Mouse (Mus musculus) layer of hippocampus, adult 9-10 months (tissue): ENCODE data around the gene Gm28047.

Experiments
- DNase-seq: peaks from one replicate; pipeline ENCODE4 v3.0.0; 2022; ENCODE audit warnings: low spot score

Gene Gm28047

DNA sequence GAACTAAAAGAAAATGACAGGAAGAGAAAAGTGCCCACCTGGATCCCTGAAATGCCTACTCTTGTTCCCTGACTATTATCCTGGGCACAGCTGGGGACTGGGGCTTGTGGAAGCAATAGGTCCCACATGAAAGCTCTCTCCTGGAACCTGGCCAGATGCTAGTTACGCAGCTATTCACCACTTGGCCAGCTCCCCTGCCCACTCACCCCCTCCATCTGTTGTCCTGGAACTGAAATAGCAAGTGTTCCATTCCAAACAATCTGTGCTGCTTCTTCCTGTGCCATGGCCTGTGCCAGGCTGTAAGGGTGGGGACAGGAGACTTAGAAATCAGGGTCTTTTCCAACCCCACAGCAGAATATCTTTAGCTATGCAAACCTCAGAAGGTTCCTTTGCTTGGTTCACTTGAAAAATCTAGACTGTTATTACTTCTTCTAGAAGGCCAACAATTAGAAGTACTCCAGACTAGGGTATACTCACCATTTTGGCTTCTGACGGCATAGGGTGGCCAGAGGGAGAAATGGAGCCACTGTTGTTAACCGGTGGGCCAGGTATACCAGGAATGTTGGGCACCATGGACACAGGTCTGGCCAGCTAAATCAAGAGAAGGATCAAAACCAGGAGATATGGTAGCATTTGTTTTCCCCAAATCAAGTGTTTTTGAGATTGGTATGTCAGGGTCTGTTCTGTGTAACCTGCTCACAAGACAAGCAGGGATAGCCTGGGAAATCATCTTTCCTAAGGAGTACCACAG, 78.0 kb downstream of the Gm28047 start:
- DNase-seq, result peak; percentile 91

DNA sequence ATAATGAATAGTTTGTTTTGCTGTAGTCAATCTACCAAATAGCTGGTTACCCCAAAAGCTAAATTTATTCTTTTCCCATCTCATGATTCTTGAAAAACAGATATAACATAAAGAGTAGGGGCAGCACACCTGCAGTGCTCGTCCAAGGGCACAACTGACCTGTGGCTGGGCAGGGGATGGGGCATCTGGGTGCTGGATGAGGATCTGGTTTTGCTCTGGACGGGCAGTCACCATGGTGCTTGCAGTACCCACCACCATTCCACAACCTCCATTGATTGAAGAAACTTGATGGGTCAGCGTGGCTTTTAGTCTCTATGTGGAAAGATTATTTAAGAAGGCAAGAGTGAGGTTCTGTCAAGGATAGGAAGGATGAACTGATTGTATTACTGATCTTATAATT, 78.6 kb downstream of the Gm28047 start:
- no peak for DNase-seq

DNA sequence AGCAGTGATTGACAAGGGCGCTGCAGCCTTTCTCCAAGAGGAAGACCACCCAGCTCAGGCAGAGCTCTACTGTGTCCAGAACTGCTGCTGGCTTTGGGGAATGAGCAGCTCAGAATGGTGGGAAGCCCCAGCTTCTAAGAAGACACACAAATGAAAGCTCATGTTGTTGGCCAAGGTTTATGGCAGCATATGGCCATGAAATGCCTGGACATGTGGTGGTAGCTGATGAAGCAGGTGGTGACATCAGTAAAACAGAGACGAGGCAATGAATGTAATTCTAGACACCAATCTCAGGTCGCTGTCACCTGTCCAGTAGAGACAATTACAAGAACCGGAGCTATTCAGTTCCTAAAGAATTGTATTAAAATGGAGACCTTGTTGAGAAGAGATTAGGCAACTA, 80.1 kb downstream of the Gm28047 start:
- DNase-seq, result peak; percentile 33

DNA sequence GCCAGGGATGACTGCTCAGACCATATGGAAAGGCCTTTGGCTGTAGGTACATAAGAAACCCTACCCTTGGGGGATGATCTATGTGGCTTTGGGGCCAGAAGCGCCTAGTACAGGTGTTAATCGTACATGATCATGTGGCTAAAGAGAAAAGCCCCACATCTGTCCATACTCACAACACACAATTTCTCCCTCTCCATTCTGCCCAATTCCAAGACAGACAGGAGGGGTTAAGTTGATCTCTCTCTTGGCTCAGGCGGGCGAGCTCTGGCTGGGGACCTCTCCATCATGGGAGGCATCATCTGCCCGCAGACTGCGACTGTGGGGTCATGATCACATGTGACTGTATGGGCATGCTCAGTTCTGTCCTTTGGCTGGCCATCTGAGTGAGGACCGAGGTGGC, 90.9 kb downstream of the Gm28047 start:
- no peak for DNase-seq

DNA sequence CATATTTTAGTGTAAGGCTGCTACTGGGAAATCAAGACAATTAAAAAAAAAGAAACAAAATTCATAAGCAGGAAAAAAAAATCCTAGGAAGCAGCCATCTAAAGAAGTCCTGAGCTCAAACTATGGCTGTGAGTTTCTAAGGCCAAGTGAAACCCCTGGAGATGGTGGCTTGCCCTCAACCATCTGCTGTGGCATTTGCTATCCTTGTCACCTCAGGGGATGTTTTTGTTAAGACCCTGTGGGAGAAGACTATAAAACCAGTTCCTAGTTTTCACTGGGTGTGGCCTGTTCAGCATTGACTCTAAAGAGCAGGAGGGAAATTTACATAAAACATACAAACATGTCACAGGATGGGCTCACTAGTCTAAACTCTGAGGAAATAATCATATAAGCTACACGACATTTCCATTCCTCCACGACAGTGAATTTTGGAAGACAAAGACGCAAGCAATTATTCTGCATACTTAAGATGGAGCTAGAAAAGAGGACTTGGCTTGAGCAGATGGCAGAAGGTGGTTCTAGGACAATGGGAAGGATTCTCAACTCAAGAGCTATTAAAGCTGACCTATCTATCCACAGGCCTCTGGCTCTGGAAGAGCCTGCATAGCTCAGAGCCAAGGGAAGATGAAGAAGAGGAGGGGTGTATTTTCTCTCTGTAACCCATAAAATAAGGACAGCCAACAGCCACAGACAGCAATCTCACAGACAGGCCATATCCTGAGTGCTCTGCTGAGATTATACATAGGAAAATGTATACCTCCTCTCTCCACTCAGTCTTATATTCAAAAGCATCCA, 92.6 kb downstream of the Gm28047 start:
- DNase-seq, result no peak

DNA sequence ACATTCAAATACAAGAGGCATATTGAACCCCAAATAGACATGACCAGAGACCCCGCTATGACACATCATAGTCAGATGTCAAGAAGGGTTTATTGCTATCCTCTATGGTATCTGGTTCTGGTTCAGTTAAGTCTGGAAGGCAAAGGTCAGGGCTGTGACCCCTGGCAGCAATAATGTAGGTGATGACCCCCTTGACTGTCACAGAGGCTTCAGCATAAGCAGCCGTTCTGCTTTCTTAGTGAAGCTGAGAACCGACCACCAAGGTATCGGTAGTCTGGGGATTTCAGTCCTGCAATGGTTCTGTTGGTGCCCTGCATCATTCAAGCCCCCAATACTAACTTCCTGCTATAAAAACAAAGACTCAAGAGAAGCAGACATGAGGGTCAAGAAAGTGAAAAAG, 93.3 kb downstream of the Gm28047 start:
- no peak for DNase-seq

DNA sequence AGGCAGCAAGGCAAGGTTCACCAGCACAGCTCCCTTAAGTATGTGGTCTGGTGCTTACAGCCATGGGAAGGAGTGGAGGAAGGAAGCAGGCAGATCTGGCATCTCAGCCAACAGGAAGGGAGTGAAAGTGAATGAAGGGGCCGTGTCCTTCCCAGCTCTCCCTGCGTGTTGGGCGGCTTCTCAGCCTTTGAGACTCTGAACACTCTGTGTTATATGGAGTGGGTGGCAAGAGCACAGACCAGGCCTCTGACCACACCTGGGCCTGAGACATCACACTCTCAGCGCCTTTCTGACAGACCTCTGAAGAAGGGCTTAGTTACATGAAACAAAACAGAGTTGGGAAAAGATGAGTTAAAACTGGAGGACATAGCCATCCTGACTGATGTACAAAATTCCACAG, 94.3 kb downstream of the Gm28047 start:
- DNase-seq, result no peak

DNA sequence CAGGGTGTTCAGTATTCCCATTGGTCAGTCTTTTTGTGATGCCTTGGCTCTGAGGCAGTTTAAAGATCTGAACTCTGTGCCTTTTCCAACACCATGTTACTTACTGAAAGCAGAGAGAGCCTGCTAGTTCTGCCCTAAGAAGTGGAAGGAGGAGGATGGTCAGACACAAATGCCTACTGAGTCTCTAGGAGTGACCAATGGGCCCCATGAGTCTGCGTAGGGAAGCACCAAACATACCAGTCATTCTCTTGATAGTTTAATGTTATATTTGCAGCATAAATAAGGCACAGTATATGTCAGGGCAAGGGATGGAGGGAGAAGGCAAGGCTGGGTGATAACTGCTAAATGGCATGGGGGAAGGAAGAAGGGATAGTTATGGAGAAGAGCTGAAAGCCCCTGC, 96.5 kb downstream of the Gm28047 start:
- DNase-seq, result no peak

DNA sequence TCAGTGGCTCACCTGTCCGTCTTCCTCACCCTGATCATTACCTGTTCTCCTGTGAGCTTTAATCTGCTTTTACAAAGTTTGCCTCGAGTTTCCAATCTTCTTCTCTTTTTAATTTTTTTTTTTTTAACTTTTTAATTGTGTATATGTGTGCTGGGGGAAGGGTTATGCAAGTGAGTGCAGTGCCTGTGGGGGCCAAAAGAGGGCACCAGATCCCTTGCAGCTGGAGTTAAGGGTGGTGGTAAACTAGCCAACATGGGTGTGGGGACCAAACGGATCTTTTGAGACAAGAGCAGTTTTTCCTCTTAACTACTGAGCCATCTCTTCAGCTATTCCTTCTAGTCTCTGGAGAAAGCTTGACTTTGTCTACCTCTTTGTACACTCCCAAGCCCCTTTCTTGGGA, 96.9 kb downstream of the Gm28047 start:
- no peak for DNase-seq

DNA sequence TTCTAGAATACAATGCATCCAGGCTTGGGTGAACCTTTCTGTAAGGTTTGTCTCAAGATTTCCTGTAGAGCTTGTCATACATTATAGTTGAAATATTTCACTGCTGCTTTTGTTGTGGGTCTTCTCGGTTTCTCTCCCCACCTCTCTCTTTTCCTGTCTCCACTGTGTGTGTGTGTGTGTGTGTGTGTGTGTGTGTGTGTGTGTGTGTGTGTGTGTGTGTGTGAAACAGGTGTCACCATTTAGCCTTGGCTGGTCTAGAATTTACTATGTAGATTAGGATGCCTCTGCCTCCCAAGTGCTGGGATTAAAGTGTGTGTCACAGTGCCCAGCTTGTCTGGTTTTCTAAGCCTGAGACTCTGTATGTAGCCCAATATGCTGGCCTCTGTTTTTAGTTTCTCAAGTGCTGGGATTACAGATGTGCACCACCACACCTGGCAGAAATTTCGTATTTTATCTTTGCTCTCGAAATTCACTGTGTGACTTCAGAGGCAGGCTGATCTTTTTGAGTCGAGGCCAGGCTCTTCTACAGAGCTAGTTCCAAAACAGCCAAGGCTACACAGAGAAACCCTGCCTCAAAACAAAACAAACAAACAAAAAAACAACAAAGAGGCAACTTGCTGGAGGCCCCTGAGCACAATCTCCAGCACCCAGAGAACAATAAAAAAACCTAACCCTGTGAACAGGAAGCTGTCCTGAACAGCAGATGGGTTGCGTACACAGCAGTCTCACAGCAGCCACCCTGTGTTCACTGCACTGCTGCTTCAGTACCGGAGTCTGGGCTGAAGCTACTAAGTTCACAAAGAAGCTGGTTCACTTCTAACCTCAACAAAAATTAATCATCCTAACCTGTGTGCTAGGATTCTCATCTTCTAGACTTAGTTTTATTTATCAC, 98.5 kb downstream of the Gm28047 start:
- DNase-seq, result no peak

DNA sequence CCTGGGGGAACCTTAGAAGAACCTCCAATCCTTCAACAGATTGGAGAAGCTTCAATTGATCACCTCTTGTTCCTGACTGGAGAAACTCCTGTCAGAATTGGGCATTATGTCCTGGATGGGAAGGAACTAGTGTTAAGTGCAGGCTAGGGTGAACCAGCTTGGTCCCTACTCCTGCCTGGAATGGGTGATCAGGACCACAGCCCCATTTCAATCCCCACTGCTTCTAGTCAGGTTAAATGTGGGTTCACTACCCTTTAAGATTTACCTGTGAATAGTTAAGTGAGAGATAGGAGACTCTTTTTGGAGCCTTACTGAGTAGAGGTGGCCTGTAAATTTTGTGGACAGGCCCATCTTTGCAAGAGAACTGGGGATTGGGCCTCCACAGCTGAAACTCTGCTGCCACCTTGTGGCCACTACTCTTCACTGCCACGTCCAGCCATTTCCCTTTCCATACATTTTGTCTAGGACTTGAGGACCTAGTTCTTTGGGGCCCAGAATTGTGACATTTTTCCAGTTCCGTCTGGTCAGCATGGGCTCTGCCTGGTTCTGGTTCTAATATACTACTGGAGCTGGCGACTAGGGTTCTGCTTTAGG, 99.9 kb downstream of the Gm28047 start, which contains the start of gene Npff:
Gene Npff, minus strand, starts transcription at position 51 of the 594 bp plus-strand sequence.
- peak; percentile 71 for DNase-seq

DNA sequence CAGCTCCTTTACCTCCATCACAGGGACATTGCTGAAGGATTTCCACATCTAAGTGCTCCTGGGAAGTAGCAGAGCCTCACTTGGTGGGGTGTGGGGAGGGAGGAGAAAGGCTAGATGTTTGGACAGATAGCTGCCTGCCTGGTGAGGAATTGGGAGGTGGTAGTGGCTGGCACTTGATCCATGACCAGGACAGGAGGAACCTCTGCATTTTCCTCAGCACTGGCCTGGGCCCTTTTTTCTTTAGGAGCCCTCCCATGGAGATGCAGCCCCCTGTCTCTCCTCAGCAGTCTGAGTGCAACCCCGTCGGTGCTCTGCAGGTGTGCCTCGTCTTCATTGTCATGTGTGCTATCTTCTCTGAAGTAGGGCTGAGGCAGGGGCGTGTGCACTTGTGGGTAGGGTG, 103.4 kb downstream of the Gm28047 start:
- no peak for DNase-seq

DNA sequence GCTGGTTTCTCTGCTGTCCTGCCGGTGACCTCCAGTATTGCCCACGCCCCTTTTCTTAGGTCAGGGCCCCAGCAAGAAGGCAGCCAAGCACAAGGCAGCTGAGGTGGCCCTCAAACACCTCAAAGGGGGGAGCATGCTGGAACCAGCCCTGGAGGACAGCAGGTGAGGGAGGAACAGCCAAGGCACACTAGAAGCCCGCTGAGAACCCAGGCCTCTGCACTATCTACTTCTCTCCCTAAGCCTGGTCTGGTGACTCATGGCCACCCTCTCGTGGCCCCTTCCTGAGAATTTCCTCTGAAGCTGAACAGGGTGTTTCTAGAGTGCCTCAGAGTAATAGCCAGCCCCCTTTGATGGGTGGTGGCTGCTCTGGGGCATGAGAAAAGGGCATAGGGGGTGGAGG, 104.5 kb downstream of the Gm28047 start:
- DNase-seq, result no peak

DNA sequence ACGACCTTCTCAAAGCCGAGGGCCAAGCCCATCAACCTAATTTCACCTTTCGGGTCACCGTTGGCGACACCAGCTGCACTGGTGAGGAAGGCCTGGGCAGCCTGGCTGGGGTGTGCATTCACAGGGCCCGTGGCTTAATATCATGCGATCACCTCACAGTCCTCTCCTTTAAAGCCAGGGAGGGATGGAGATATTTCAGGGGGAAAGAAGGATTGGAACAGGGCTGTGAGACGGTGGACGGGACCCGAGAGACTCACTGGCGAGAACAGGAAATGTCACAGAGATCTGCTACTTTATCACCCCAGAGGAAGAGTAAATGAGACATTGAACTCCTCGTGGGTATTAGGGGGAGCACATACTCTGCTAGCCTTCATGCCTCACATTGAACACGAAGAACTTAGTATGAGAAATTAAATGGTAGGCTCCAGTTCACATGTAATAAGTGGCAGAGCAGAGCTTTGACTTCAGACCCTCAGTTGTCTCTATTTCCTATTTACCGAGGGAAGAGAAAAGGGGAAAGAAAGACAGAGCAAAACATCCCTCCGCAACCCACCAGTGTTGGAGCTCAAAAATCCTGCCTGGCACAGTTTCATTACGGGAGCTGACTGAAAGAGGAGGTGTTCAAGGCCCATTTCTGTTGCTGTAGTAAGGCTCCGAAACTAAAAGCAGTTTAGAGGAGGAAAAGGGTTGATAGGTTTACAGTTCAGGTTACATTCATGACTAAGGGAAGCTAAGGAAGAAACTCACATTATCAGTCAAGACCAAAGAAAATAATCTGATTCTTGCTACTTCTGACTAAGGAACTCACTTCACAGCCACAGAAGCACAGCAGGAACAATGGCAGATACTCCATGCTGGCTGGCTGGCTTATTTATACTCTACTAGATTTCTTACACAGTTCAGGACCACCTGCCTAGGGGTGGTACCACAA, 105.4 kb downstream of the Gm28047 start:
- no peak for DNase-seq

DNA sequence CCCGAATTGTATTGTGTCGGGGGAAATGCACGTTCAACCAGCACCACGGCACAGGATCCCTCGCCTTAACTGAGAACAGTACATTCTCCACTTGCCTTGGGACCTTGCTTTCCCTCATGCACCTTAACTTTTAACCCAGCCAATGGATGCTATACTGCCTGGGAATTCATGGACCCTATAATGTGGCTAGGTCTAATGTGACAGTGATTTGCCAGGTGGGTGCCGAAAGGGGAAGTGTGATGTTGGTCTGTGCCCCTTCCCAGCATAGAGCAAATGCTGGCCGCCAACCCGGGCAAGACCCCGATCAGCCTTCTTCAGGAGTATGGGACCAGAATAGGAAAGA, 106.0 kb downstream of the Gm28047 start:
- no peak for DNase-seq

DNA sequence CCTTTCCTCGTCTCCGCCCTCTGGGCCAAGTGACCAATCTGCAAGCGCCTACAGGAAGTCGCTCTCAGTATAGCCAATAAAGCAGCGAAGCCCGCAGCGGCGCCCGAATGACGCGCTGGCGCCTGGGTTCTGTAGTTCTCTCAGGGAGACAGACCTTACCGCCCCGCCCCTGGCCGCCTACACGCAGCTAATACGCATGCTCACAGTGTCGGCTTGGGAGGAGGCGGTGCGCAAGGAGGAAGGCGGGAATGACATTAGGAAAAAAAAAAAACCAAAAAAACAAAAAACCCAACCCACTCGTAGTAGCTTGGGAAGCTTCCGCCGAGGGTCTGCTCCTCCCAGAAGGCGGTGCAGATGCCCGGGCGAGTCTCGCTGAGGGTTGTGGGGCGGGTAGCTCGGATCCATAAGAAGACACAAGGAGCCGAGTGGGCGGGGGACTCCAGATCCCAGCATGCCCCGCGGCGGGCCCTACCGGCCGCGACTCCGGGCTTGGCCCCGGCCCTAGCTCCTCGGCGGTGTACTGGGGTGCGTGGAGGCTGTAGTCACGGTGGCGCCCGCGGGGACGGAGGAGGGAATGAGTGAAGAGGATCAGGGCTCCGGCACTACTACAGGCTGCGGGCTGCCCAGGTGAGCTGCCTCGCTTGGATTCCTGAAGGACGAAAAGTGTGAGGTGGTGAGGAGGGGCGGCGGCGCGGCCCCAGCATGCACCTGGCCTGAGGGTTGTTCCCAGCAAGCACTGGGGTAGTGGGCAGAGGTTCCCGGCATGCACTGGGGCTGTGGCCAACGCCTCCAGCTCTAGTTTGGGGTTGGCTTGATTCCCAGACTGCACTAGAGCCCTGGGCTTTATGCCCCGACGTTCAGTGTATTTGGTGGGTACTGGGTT, 106.7 kb downstream of the Gm28047 start, which contains the start of gene Tarbp2:
Gene Tarbp2, plus strand, starts transcription at position 217 of the 883 bp plus-strand sequence.
- peak; percentile 99 for DNase-seq

DNA sequence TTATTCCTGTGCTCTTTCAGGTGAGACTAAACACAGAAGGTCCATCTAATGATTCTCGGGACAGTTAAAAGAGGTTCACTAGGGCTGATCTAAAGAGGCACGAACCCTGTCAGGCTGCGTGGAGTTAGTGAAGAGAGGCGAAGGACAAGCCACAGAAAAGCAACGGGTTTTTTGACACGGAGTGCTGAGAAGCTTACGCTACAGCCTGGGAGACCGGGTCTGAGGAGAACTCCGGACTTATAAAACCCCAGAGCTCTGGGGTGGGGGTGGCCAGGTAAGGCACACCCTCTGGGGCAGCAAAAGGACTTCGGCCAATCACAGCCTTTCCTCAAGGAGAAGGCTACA, 107.3 kb downstream of the Gm28047 start:
- no peak for DNase-seq

DNA sequence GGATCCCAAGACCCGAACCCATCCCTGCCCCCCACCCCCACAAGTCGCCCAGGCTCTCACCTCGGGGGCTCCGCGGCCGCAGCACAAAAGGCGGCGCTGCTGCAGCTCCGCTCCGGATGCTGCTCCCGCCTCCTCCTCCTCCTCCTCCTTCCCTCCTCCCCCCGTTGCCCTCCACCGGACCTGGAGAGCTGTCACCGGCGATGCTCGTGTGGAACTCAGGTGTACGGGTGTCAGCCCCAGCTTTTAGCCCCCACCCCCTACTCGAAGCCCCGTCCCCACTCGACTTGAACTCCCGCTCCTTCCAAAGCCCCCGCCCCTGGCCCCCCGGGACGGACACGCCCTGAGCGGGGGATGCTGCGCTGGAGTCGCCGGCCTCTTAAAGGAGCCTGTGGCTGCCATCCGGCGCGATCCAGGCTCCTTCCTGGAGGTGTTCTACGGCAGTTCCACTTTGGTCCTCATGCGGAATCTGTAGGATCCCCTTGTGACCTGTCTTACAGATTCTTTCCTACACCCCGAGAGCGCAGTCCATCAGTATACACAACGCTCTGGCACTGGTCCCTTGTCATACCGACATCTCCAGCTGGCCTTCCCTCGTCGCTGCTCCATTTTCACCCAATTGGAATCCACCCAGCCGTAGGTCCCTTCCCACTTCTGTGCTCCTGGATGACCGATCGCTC, 108.0 kb downstream of the Gm28047 start, which contains the start of gene Map3k12:
Gene Map3k12, minus strand, starts transcription at position 337 of the 677 bp plus-strand sequence.
- DNase-seq, result peak; percentile 51

DNA sequence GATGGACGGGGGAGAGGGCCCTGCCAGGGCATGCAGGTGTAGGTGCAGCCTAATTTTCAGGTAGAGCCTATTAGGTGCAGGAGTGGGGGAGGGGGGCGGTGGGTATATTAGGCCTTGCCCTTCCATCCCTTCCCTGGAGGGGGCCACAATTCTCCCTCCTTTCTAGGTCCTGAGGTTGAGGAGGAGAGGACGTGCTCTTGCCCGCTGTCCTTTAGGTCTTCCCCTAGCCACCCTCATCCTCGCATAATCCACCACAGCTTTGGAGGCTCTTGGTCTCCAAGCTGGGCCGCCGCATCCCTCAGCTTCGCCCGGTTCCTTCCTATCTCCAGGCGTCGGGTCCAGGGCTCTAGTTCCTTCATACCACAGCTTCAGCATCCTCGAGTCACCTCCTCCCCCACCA, 108.6 kb downstream of the Gm28047 start:
- DNase-seq, result no peak
